ENCODE assay signal across 9 mouse cellular contexts in the genomic region with DNA sequence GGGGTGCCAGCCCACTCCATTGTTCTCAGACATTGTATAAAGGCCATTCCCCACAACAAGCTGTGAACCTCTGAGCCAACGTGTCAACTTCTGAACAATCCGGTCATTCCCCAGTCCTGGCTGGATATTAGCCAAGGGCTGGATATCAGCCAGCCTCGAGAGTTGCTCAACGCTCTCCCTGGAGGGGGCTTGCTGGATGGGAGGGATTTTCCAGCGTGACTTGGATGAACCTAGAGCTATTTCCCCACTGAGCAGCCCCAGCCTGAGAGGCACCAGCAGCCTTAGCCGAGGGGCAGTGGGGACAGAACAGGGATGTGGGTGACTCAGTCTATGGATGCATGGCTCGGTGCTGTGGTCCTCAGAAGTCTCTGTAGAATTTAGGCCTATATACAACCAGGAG. TPM values are rescaled to one million over a fixed set of nuclear protein-coding genes. Genes with fewer than 3 reads are reported as not detected.
DNase-seq lines count a peak whose midpoint lies in the region; ATAC-seq and TF ChIP-seq lines count a peak whose summit lies in the region.
"Had no signal": no experiment of that assay in that cellular context is flagged by ENCODE, and none has a peak within 500 bp of the region (broad histone marks: within the 10 kb centered on the region; RNA-seq: fewer than 3 reads in every experiment).

No protein-coding gene starts in this region.

- DNase-seq in Patski (ENCODE audit: low read depth, low spot score), result peak; percentile 73
- peak; percentile 22 for DNase-seq in cerebellum, adult 9-10 months
- DNase-seq in gastrocnemius, postnatal 14 days, result peak; percentile 90
- DNase-seq in hindbrain, embryonic 14.5 days (ENCODE audit: low spot score), result peak; percentile 78
- DNase-seq in left cerebral cortex, postnatal 10 days (ENCODE audit: extremely low spot score in 1 of 2, low spot score in 2 of 2), result peak; percentile 40 to 89
- DNase-seq in lung, postnatal 4 days, result peak; percentile 89 to 92
- no peak for DNase-seq in T-cell, adult 2 months (ENCODE audit: low spot score)

- H3K9me3 ChIP-seq in hindbrain, embryonic 14.5 days (ENCODE audit: control insufficient read depth, low read length), result no peaks in the 10 kb centered on the region
- no peaks in the 10 kb centered on the region for H3K9me3 ChIP-seq in stomach, embryonic 16.5 days (replicated peaks; ENCODE audit: control insufficient read depth, low read length)

- 13% methylated on average over 7 of the region's 7 CpGs for WGBS in hindbrain, embryonic 14.5 days
- WGBS in stomach, embryonic 16.5 days, result 16% methylated on average over 7 of the region's 7 CpGs

- H3K27ac ChIP-seq in hindbrain, embryonic 14.5 days, result peak overlapping the region; percentile 52; the same call in 1 of the 2 replicates
- peak overlapping the region; percentile 88 for H3K27ac ChIP-seq in stomach, embryonic 16.5 days (ENCODE audit: low read length)

- POLR2A ChIA-PET in Patski (lab: Charles Lee), result interaction anchor here (0.6 kb wide), 1 partner anchor 72 kb away, joined by 5 read pairs; no protein-coding TSS in a partner anchor

- CTCF ChIA-PET in Patski (lab: Charles Lee), result interaction anchor here (0.6 to 2.3 kb wide), 3 partner anchors 10 to 39 kb away, joined by 3 to 8 read pairs (median 5); no protein-coding TSS in a partner anchor

- intact Hi-C loops in gastrocnemius, postnatal 14 days (cut with DNase I; ENCODE audit: low total_unique reads), result loop anchor here (5.0 kb wide), 1 partner anchor 307 kb away; no protein-coding TSS in a partner anchor
- intact Hi-C loops in left cerebral cortex, postnatal 10 days (cut with DNase I), result no loop called here

- ATAC-seq in Patski, result peak; percentile 24
- peak; percentile 72 for ATAC-seq in hindbrain, embryonic 14.5 days (ENCODE audit: low FRiP score)
- ATAC-seq in stomach, embryonic 16.5 days (ENCODE audit: insufficient read depth, low FRiP score), result peak; percentile 67; the same call in 1 of the 2 replicates

- no peak overlapping the region for H3K4me2 ChIP-seq in hindbrain, embryonic 14.5 days (replicated peaks)
- H3K4me2 ChIP-seq in stomach, embryonic 16.5 days (ENCODE audit: low read depth, low read length), result peak overlapping the region; percentile 24; the same call in 1 of the 2 replicates

- in situ Hi-C loops in Patski (cut with MboI; ENCODE audit: low pct_unique_long_range_greater_than_20kb), result no loop called here

- no peak overlapping the region for H3K4me3 ChIP-seq in hindbrain, embryonic 14.5 days (replicated peaks; ENCODE audit: low read length)
- H3K4me3 ChIP-seq in stomach, embryonic 16.5 days (replicated peaks; ENCODE audit: low read length), result no peak overlapping the region

- H3K36me3 ChIP-seq in hindbrain, embryonic 14.5 days (replicated peaks; ENCODE audit: control insufficient read depth, insufficient read depth), result no peaks in the 10 kb centered on the region
- H3K36me3 ChIP-seq in stomach, embryonic 16.5 days (ENCODE audit: control insufficient read depth, insufficient read depth, low read length), result no peaks in the 10 kb centered on the region

- no peak for TF ChIP-seq CTCF in Patski (IDR thresholded peaks at IDR 0.05)

- peaks cover 9% of the 10 kb centered on the region for H3K27me3 ChIP-seq in Patski
- no peaks in the 10 kb centered on the region for H3K27me3 ChIP-seq in hindbrain, embryonic 14.5 days (ENCODE audit: control insufficient read depth, insufficient read depth, low read length)
- H3K27me3 ChIP-seq in stomach, embryonic 16.5 days (ENCODE audit: control insufficient read depth, insufficient read depth, low read length), result no peaks in the 10 kb centered on the region

- H3K9ac ChIP-seq in hindbrain, embryonic 14.5 days, result no peak overlapping the region
- H3K9ac ChIP-seq in stomach, embryonic 16.5 days (ENCODE audit: low read length), result peak overlapping the region; percentile 36

- H3K4me1 ChIP-seq in hindbrain, embryonic 14.5 days (replicated peaks; ENCODE audit: control insufficient read depth, insufficient read depth, low read length), result peaks cover 13% of the 10 kb centered on the region
- H3K4me1 ChIP-seq in stomach, embryonic 16.5 days (ENCODE audit: control insufficient read depth, insufficient read depth, low read length), result peaks cover 26% of the 10 kb centered on the region

RNA-seq across cellular contexts. Expression of a gene that starts 51.0 kb away (rescaled TPM):
- 0.14 TPM for polyA plus RNA-seq in Patski (2021)
- 1 to 10 TPM; 6.1 to 7.9 TPM for total RNA-seq in gastrocnemius, postnatal 14 days (2021)
- 2.0 and 2.3 TPM in 2 replicates for polyA plus RNA-seq in hindbrain, embryonic 14.5 days (2014; fragmentation: Nextera tagmentation; extraction: Ambion mirVana)
- under 1 TPM; 0.69 to 0.99 TPM for total RNA-seq in left cerebral cortex, postnatal 10 days (2021)
- 4.7 and 5.8 TPM in 2 replicates for polyA plus RNA-seq in stomach, embryonic 16.5 days (2015; fragmentation: Nextera tagmentation; extraction: Ambion mirVana)
- total RNA-seq: hematopoietic stem cell, adult 5-6 weeks had no signal
